Mouse (Mus musculus) urinary bladder, adult 18-20 months (tissue): ENCODE measurements at regions not wholly inside any gene's neighbourhood (a gene's known extent, or its start where the extent isn't known, plus 50 kb on each side); places are given as distances from the start of the nearest gene placed in this dataset.
A peak's percentile ranks its signal among the peaks of the same experiment; 100 is the strongest.

ENCODE experiments used
- DNase-seq, 2 experiments: peaks; one replicate each; pipeline ENCODE4 v3.0.0; 2022; ENCODE audit warnings: low spot score in 2 of 2, mixed read lengths in 2 of 2

GRCm38 (mm10) chr17:83964454-83965211, 116.9 kb upstream of the Haao start:
- DNase-seq, result no peak

DNA sequence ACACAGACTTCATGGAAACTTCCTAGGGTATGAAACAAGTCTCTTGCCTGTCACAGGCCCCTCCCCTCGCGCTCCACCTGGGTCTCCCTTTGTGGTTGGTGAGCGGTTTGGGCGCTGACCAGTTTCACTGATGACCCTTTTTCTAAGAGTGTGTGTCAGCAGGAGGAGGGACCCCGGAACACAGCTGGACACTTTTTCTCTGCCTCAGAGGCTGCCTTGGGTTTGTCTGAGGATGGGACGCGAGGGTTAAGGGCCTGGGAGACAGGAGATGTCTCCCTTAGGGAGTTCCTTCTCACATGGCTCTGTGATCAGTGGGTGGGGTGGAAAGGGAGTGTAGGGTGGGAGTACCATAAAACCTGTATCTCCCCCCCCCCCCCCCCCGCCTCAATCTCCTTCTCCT, 115.8 kb upstream of the Haao start:
- no peak for DNase-seq

GRCm38 (mm10) chr17:83962841-83963240, 115.1 kb upstream of the Haao start:
- DNase-seq, result no peak

DNA sequence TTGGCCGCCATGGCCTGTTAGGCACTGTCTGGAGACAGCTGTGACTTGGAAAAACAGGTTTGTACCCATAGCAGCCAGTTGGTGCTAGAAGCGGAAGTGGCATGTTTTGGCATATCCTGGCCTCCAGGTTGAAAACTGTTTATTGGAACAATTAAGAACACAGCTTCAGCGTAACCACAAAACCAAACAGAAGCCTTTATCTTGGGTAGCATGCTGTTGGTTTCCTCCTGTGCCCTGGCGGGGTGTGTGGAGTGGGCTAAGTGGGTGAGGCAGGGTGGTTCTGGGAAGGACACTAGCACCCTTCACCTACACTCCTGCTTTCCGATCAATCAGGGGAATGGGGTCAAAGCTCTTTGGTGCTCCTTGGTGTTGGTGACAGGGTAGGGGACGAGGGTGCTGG, 114.4 kb upstream of the Haao start:
- no peak for DNase-seq

DNA sequence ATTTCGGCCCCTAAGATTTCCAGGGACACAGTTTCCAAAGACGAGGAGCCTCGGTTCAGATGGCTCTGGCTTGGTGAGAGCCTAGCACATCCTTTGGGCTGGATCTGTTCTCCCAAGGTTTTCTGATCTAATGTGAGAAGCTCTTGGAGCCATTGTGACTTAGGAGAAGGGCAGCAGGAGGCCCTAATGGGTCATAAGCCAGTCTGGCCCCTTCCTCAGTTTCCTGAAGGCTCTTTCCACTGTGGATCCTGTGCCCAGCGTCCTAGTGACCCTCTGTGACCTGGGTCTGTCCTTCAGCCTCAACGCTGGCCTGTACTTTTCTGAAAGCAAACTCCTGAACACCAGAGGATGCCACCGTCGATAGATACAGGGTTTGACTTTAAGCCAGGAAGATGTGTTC, 113.1 kb upstream of the Haao start:
- no peak for DNase-seq

DNA sequence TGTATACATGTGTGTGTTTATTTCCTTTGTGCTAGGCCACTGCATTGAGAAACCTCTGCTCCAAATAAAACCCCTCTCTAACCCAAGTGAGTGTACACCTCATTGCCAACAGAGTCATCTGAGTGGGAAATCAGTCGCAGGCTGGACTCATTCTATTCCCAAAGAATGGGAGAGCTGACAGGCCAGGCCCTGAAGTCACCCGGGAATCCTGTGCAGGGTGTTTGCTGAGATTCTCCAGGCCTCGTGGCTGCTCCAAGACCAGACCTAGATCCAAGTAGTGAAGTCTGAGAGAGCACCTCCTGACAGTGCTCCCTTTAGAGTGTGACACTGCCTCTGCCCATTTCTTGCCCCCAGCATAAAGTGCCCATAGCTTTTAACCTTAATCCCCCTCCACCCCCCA, 112.4 kb upstream of the Haao start:
- no peak for DNase-seq

DNA sequence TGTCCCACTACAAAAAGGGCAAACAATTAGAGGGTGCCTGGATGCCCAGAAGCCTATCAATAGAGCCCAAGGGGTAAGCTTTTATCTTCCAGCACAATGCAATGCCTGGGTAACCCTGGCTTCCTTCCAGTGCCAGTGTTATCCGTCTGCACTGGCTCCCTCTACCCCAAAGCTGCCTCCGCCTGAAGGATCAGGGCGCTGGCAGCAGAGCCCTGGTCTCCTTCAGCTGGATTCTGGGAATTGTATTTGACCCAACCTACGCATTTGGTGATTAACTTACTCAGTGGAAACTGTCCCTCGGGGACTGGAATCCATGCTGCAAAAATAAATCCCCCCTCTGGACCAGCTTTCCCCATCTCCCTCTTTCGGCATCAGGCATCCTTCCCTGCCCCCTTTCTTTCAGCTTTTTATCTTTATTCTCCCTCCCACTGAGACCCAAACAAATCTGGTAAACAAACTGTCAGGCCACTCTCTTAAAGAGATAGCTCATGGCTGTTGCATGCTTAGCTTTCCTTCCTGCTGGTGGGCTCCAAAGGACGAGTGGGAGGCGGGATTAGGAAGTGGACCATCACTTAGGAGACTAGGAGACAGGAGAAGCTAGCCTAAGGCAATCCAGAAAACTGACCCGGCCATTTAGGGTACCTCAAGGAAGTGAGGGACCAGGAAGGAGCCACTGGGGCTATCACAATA, 111.5 kb upstream of the Haao start:
- no peak for DNase-seq

DNA sequence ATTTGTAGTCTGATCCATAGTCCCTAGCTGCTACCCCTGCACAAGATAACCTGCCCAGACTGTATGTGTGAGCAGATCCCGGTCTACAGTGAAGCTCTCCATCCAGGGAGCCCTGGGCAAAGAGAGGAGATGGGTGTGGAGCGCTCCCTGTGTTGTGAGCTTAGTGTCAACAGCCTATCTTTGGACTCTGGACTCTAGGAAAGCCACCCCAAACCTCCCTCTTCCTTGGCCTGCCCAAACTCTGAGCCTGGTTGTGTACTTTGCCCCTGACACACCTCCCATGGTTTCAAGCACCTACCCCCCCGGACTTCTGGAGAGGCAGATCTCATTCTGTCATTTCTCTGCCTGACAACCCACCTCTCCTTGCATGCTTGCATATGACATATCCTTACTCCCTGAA, 110.9 kb upstream of the Haao start:
- DNase-seq, result no peak

- no peak for DNase-seq
These were observed 110.1 kb upstream of the Haao start for GRCm38 (mm10) chr17:83957661-83958540.

DNA sequence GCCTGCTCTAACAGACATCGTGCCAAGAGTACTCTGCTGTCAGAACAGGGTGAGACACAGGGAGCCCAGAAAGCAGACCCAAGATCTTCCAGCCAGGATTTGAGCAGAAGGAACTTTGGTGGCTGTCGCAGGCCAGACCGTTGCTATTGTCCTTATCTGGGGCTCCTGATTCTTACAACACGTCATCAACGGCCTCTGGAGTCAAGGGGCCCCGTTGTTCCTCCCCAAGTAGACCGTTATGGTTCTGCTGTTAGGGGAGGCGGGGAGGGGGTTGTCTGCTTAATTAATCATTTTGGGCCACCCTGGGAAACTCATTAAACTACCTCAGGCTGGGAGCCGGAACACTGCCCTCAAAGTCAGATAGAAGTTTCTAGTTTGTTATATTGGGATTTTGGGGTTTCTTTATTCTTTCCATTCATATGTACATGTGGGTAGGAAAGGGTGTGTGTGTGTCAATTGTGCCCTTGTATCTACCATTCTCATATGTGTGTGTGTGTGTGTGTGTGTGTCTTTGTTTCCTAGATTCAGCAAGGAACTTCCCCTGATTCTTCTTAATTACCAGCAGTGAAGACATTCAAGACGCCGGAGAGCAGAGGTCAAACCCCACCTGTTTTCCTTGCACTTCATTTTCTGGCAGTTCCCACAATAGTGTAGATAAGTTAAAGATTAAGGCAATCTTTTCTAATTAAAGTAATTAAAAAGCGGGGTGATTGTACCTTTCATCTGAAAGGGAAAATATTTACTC, 109.2 kb upstream of the Haao start:
- no peak for DNase-seq

DNA sequence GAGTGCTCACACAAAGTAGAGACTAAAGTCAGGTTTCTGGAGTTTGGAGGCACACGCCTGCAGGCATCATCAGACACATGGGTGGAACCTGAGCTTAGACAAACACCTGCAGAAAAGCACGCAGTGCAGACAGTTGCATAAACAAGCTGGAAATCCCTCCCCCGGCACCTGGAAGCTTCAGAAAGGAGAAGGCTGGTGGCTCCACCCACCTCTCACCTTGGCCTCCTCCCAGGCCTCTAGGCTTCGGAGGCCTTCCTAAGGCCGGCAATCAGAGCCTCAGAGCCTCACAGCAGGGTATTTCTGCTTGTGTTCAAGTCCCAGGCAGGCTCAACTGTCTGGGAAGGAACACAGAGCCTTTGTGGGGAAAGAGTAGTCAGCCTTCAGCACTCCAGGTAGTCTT, 108.2 kb upstream of the Haao start:
- DNase-seq, result no peak

DNA sequence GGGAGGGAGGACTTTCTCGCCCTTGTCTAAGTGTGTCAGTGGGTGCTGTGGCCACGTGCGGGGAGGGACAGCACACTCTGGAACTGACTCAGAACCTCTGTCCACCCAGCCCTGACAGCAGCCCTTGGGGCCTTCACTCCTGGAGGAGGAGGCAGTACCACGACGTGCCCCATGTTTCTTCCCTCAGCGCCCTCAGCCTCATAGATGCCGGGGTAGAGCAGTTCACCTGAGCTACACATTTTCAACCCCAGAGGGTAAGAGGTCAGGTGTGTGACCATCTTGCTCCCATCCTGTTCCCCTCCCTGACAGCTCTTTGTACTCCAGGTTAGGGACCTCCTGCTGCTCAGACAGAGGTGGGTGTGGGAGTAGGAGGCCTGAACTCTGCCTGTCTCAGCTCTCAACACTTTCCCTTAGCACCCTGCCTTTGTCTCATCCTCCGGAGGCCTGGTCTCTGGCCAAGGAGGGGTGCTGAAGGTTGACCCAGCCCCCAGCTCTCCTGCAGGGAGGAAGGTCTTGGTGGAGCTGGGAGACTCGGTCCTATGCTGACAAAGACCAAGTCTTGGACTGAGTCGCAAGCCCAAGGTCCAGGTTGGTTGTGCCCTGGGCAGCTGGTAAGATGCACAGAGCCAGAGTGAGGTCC, 107.4 kb upstream of the Haao start:
- DNase-seq, result no peak

DNA sequence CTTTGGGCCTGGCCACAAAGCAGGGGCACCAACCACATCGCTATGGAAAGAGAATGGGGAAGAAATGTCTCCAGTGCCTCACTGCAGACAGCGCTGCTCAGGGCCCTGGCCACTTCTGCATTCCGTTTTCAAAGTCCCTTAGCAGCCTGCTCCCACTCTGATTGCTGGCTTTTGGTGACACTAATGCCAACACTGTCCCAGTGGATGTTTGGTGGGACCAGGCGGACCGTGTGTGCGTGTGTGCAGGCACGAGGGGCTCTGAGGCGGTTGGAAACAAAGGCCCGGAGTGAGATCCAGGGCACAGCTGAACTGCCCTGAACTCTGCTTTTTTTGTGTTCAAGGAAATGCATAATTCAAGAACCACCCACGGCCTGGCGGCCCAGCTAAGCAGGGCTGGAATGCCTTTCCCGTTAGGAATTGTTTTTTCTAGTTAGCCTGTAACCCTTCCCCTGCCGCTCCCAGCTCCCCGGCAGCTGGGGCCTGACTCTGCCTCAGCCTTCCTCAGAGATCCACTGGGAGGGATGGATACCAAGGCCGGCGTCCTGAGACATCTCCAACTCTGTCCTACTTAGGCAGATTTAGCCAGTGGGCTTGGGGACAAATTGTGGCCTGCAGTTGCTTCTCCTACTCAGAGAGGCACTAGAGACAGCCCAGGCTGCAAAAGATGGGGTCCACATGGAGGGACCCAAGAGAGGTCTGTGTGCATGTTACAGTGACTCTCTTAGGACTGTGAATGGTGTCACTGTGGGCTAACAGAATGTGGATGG, 106.7 kb upstream of the Haao start:
- peak in 1 of 2 experiments; percentile 63 for DNase-seq

- DNase-seq, result no peak
These were observed 105.9 kb upstream of the Haao start for GRCm38 (mm10) chr17:83953656-83954055.

GRCm38 (mm10) chr17:83946718-83947117, 99.0 kb upstream of the Haao start:
- DNase-seq, result no peak

DNA sequence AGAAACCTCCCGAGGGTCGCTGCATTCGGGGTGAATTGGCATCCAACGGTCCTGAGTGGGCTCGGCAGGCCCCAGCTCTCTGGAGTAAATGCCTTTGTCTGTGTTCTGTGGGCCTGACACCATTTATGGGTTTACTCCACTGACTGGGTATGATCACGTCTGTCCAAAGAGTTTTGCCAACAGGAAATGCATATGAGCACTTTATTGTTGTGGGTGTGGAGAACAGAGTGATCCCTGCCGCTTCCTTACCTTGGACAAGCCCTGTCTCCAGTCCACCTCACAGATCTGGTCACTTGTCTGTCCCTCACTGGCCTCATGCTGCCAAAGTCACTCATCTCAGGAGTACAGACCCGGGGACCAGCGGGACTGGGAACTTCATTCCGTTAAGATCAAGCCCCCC, 91.6 kb upstream of the Haao start:
- no peak for DNase-seq

GRCm38 (mm10) chr17:83938671-83939244, 91.0 kb upstream of the Haao start:
- no peak for DNase-seq

GRCm38 (mm10) chr17:83937576-83937975, 89.8 kb upstream of the Haao start:
- no peak for DNase-seq

DNA sequence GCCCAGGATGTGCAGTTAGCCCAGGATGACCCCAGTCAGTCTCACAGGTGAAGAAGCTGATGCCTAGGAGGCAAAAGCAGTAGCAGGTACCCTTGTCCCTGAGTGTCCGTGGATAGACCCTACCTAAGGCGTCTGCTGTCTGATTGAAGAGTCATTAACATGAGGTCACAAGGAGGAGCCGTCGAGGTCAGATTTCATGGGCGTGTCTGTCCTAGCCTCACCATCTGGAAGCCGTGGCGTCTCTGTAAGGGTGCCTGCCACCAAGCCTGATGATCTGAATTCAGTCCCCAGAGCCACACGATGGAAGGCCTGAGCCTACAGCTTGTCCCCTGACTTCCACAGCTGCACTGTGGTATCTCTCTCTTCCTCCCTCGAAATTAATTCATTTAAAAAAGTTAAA, 88.9 kb upstream of the Haao start:
- DNase-seq, result no peak

DNA sequence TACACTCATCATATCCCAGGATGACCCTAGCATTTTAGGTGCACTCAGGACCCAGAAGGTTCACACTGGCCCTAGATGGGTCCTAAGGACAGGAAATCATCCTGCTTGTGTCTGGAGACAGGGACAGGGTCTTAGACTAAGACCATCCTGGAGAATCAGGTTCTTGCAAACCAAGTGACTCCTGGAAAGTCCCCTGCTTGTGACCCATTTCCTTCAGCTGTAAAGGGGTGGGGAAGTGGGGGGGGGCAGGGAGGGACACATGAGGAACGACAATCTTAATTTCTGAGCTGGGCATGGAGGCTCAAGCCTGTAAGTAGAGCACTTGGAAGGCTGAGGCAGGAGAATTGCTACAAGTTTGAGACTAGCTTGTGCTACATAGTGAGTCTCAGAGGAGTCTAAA, 88.2 kb upstream of the Haao start:
- no peak for DNase-seq
